Mouse (Mus musculus) ES-Bruce4 (cell line): ENCODE measurements around the gene Arhgap23. TPM values are rescaled to one million over a fixed set of nuclear protein-coding genes. Genes with fewer than 3 reads are reported as not detected.

Experiments used
- H3K27ac ChIP-seq: 2 replicates; pipeline ENCODE4 v1.5.1; 2012; ENCODE audit warnings: low read length, inconsistent platforms; ENCODE audit not compliant: insufficient read depth
- H3K27me3 ChIP-seq: 2 replicates; pipeline ENCODE4 v1.6.1; 2012; ENCODE audit warnings: mild to moderate bottlenecking, low read length, inconsistent platforms; ENCODE audit not compliant: control insufficient read depth, poor library complexity, insufficient read depth, severe bottlenecking
- H3K36me3 ChIP-seq: 2 replicates; pipeline ENCODE4 v1.6.1; 2012; ENCODE audit warnings: inconsistent platforms, mild to moderate bottlenecking, low read length, moderate library complexity; ENCODE audit not compliant: control insufficient read depth, poor library complexity, insufficient read depth, severe bottlenecking
- H3K4me1 ChIP-seq: one replicate; pipeline ENCODE4 v1.8.1; 2011; ENCODE audit warnings: low read length; ENCODE audit not compliant: control insufficient read depth, insufficient read depth
- H3K4me3 ChIP-seq: 2 replicates; pipeline ENCODE4 v1.5.1; 2011; ENCODE audit warnings: low read depth, mild to moderate bottlenecking, low read length
- H3K9ac ChIP-seq: 2 replicates; pipeline ENCODE4 v1.6.1; 2012; ENCODE audit warnings: low read depth, mild to moderate bottlenecking, inconsistent platforms; ENCODE audit not compliant: poor library complexity, severe bottlenecking
- H3K9me3 ChIP-seq: replicated peaks from 2 replicates; pipeline ENCODE4 v1.6.1; 2012; ENCODE audit warnings: mild to moderate bottlenecking, low read length, inconsistent platforms; ENCODE audit not compliant: control insufficient read depth, poor library complexity, insufficient read depth, severe bottlenecking
- CTCF ChIP-seq: IDR thresholded peaks from one replicate; pipeline ENCODE4 v1.8.1; 2011; ENCODE audit warnings: low read depth, low read length
- EP300 ChIP-seq: IDR thresholded peaks from 2 replicates; pipeline ENCODE4 v1.6.1; 2011; ENCODE audit warnings: low read depth, low read length; ENCODE audit not compliant: insufficient read depth
- POLR2A ChIP-seq: IDR thresholded peaks from one replicate; pipeline ENCODE4 v1.8.1; 2011; ENCODE audit warnings: low read length; ENCODE audit not compliant: insufficient read depth
- polyA plus RNA-seq: library from polyadenylated mRNA; stranded (reverse); fragments of >200 nt; gene quantifications from 2 replicates; pipeline ENCODE4 v1.2.4, GENCODE M21; 2011; ENCODE audit warnings: low read depth; ENCODE audit not compliant: missing spikeins, insufficient read depth, insufficient read length

Gene Arhgap23
- polyA plus RNA-seq, 1 experiment, result 30.3 TPM

- H3K4me3 ChIP-seq, result no peak overlapping the region
- H3K4me1 ChIP-seq, result no peaks in the 10 kb centered on the region
- no peaks in the 10 kb centered on the region for H3K27me3 ChIP-seq
- no peak overlapping the region for H3K27ac ChIP-seq
- no peak overlapping the region for H3K9ac ChIP-seq
- H3K9me3 ChIP-seq, result no peaks in the 10 kb centered on the region
- TF ChIP-seq POLR2A, result no peak
- TF ChIP-seq EP300, result no peak
- no peak for TF ChIP-seq CTCF
- H3K36me3 ChIP-seq, result peaks cover 30% of the 10 kb centered on the region
Observed at GRCm38 (mm10) chr11:97461307-97461820, 46.0 kb downstream of the Arhgap23 start.

- Histone ChIP-seq H3K4me1 (no peaks in the 10 kb centered on the region), H3K27ac (no peak overlapping the region), H3K9me3 (no peaks in the 10 kb centered on the region), H3K4me3 (no peak overlapping the region), H3K9ac (no peak overlapping the region), H3K36me3 (peaks cover 31% of the 10 kb centered on the region), H3K27me3 (no peaks in the 10 kb centered on the region)
- no peak for TF ChIP-seq POLR2A
- TF ChIP-seq CTCF, result no peak
- TF ChIP-seq EP300, result no peak
Observed at GRCm38 (mm10) chr11:97462538-97462937, 47.2 kb downstream of the Arhgap23 start.

DNA sequence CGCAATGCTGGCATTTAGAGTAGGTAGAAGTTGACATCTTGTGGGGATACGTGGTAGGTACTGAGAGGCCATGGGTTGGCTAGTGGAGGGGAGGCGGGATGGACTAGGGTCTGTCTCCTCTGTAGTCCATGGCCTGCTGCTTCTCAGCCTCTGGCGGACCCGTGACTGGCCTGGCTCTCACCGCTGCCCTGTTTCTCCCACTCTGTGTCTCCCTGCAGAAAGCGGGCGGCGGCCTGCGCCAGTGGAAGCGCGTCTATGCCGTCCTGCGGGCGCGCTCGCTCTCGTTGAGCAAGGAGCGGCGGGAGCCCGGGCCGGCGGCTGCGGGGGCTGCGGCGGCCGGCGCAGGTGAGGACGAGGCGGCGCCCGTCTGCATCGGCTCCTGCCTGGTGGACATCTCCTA lies 47.8 kb downstream of the Arhgap23 start:
- Histone ChIP-seq H3K4me3 (peak overlapping the region; percentile 70), H3K4me1 (no peaks in the 10 kb centered on the region), H3K36me3 (peaks cover 31% of the 10 kb centered on the region), H3K27ac (no peak overlapping the region), H3K9ac (peak overlapping the region; percentile 53), H3K9me3 (no peaks in the 10 kb centered on the region), H3K27me3 (no peaks in the 10 kb centered on the region)
- TF ChIP-seq POLR2A (no peak), CTCF (no peak), EP300 (no peak)

- TF ChIP-seq POLR2A, result no peak
- no peak for TF ChIP-seq CTCF
- TF ChIP-seq EP300, result no peak
- no peaks in the 10 kb centered on the region for H3K27me3 ChIP-seq
- peaks cover 5% of the 10 kb centered on the region for H3K4me1 ChIP-seq
- peaks cover 30% of the 10 kb centered on the region for H3K36me3 ChIP-seq
- no peak overlapping the region for H3K27ac ChIP-seq
- H3K9ac ChIP-seq, result no peak overlapping the region
- H3K9me3 ChIP-seq, result no peaks in the 10 kb centered on the region
- H3K4me3 ChIP-seq, result no peak overlapping the region
Observed at GRCm38 (mm10) chr11:97463991-97464390, 48.7 kb downstream of the Arhgap23 start.

DNA sequence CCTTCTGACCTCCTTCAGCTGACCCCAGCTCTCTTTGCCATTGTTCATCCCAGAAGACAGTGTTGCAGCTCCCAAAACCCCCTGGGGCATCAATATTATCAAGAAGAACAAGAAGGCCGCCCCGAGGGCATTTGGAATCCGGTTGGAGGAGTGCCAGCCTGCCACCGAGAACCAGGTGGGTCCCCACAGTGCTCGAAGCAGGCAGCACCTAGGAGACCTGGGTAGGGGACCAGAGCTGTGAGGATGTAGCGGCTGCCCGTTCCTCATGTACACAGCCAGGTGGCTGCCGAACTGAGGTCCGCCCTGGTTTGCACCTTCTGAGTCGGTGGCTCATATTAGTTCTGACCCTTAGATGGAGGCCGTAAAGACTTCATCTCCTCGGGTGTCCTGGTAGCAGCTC lies 50.6 kb downstream of the Arhgap23 start:
- no peak overlapping the region for H3K9ac ChIP-seq
- no peaks in the 10 kb centered on the region for H3K9me3 ChIP-seq
- no peak for TF ChIP-seq POLR2A
- TF ChIP-seq CTCF, result no peak
- TF ChIP-seq EP300, result no peak
- H3K36me3 ChIP-seq, result peaks cover 27% of the 10 kb centered on the region
- H3K27me3 ChIP-seq, result no peaks in the 10 kb centered on the region
- H3K4me1 ChIP-seq, result peaks cover 5% of the 10 kb centered on the region
- H3K4me3 ChIP-seq, result no peak overlapping the region
- H3K27ac ChIP-seq, result no peak overlapping the region

DNA sequence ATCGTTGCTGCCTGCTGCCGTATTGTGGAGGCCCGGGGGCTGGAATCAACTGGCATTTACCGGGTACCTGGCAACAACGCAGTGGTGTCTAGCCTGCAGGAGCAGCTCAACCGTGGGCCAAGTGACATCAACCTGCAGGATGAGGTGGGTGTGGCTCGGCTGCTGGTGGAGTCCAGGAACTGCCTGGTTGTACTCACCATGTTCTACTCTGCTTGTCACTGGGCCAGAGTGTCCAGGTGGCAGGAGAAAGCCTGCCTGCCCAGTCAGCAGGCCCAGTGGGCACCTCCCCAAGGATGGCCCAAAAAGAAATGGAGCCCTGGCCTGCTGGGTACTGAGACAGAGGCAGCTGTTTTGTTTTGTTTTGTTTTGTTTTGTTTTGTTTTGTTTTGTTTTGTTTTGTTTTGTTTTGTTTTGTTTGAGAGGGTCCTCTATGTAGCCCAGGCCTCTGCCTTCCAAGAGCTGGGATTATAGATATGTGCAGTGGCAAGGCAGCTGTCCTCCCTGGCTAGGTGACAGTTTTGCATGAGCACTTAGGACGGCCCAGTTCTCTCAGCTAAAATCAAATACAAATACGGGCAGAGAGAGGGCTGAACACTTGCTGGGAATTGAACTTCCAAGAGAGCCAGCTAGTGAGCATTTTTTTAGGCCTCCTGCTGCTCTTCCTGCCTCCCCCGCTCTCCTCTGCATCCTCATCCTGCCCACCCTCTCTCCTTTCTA lies 51.3 kb downstream of the Arhgap23 start:
- TF ChIP-seq POLR2A, result no peak
- TF ChIP-seq EP300, result no peak
- no peak for TF ChIP-seq CTCF
- peaks cover 5% of the 10 kb centered on the region for H3K4me1 ChIP-seq
- no peak overlapping the region for H3K4me3 ChIP-seq
- H3K36me3 ChIP-seq, result peaks cover 27% of the 10 kb centered on the region
- H3K27ac ChIP-seq, result no peak overlapping the region
- no peaks in the 10 kb centered on the region for H3K9me3 ChIP-seq
- H3K27me3 ChIP-seq, result no peaks in the 10 kb centered on the region
- no peak overlapping the region for H3K9ac ChIP-seq
